Mouse (Mus musculus) frontal cortex, postnatal 14 days (tissue): Measurements from ENCODE around the gene Ophn1.

Experiments used
- DNase-seq, 2 experiments: peaks; one replicate each; pipeline ENCODE4 v3.0.0; 2022; ENCODE audit warnings: low spot score in 2 of 2

The Ophn1 gene

DNA sequence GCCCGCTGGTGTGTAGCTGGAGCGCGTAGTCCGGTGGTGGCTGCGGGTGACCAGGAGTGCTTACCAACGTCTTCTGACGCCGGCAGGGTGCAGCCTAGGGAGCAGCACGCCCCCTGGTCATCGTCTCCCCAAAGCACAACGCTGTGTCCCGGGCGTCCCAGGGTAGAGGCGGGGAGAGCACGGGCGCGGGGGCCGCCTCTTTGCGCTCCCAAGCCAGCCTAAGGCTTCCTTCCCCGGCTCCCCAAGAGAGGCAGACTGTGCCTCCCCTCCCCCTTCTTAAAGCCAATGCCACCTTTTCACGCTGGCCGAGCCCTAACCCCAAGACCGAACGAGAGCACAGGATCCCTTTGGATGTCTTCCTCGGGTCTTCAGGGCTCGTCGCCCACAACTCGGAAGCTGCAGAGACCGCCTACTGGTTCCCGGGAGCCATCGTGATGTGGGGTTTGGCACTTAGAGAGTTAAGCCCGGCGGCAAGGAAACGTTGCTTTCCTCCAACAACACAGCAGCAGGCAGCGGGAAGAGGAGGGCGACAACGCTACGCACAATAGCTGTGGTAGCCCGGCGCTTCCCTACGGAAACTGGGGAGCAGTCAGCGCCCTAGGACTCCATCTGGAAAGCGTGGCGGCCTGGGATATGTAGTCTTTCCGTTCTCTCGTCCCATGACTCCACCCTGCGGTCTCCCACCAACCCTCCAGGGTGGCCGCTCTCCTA, at the start of gene Ophn1:
Gene Ophn1, minus strand, starts transcription at position 620 of the 711 bp plus-strand sequence.
- peak; percentile 61 to 66 for DNase-seq

DNA sequence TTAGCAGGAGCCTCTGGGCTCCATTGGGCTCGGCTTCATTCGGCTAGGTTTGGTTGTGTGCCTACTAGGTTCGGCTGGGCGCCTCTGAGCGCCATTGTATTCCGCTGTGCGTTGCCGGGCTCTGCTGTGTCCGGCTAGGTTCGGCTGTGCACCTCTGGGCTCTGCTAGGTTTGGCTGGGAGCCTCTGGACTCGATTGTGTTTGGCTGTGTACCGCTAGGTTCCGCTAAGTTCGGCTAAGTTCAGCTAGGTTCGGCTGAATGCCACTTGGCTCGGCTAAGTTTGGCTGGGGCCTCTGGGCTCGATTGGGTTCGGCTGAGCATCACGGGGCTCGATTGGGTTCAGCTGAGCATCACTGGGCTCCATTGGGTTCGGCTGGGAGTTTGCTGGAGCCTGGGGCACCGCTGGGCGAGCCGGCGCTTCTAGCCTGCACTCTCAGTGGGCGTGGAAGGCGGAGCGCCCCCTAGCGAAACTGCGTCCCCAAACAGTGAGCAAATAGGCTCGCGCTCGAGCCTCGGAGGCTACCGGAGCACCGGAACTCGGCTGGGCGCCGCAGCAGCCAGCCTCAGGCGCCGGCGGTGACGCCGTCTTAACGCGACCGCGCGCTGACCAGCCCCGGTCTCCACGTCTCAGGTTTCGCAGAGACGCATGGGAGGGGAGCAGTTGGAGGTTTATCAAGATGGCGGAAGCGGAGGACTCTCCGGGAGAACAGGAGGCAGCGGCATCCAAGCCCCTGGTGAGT, 46.9 kb upstream of the Ophn1 start:
- peak; percentile 84 to 86 for DNase-seq

DNA sequence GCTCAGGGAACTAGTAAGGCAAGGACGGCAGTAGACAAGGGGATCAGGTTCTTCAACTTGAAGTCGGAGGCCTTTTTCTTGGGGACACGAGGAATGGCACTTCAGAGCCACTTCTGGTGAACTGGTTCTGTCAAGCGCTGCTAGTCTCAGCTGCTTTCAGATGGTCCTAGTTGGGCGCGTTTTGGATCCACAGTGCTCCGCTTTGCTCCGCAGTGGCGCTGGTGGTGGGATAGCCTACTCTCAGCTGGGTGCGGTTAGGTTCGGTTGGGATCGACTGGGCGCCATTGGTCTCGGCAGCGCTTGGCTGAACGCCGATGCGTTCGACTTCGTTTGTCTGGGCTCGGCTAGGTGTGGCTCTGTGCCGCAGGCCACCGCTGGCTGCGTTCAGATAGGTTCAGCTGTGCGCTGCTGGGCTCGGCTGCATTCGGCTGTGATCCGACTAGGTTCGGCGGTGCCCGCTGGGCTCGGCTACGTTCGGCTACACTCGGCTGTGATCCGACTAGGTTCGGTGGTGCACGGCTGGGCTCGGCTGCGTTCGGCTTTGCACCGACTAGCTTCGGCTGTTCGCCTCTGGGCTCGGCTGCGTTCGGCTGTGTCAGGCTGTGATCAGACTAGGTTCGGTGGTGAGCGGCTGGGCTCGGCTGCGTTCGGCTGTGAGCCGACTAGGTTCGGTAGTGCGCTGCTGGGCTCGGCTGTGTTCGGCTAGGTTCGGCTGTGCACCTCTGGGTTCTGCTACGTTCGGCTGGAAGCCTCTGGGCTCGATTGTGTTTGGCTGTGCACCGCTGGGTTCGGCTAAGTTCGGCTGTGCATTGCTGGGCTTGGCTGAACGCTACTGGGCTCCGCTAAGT, 46.1 kb upstream of the Ophn1 start:
- peak; percentile 97 to 98 for DNase-seq

DNA sequence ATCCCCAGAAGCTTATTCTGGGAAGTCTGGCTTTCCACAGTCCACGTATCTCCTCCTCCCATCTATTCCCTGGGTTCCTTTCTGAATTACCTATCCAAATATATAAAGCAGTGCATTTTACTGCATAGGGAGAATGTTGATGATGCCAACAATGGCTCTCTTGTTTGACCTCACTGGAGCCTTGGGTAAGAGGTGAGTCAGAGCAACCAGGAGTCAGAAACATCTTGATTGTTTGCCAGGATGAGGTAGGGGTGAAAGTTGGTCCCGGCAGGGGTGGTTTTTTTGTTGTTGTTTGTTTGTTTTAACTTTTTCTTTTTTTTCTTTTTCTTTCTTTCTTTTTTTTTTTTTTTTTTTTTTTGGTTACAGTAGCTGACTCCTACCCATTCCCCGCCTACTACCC, 45.3 kb upstream of the Ophn1 start, which contains the start of gene Yipf6:
Gene Yipf6, plus strand, starts transcription at position 216 of the 400 bp plus-strand sequence.
- DNase-seq, result no peak

DNA sequence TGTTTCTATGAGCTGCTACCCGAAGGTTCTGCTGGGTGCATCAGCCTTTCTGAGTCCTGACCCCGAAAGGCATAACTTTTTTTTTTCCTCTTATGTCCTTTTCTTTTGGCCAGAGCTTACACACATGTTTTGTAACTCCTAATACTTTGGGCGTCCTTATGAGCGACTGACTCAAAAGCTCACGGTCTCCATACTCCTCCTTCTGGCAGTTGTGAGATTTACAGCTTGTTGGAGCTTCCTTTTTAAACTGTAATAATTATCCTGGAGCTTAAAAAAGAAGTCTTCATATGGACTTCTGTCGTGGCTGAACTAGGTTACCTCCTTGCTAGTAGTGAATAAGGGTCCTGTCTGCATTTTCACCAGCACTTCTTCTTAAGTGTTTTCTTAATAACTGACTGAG, 28.6 kb upstream of the Ophn1 start:
- DNase-seq, result no peak

DNA sequence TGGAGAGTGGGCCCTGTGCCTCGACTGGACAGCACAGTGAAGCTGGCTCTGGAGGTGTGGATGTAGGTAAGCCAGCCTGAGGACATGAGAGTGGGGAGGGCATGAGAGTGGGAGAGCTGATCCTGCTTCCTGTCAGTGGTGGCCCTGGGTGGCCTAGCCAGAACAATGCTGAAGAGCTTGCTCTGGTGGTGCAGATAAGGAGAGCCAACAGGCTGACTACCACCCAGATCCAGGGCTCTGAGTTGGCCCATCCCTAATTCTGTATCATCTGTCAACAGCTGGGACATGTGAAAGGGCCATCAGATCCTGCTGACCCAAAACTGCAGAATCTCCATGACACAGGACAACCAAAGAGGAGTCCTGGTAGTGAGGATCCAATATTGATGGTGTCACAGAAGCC, 18.1 kb upstream of the Ophn1 start:
- no peak for DNase-seq

DNA sequence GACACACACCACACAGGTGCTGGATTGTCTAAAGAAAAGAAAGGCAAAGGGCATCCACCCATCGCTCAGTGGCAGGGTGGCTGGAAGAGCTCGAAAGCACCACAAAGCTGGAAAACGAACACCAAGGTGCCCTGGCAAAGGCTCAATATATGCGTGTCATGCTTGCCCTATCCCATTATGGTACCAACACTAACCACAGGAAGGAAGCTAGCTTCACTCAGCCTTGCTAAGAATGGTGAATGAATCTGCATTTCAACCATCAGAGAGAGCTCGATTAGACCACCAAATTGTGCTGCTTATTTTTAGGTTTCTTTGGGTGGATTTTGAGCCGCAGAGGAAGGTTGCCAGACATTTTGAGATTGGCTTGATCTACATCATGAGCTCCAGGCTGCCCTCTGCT, 13.4 kb upstream of the Ophn1 start:
- DNase-seq, result no peak

DNA sequence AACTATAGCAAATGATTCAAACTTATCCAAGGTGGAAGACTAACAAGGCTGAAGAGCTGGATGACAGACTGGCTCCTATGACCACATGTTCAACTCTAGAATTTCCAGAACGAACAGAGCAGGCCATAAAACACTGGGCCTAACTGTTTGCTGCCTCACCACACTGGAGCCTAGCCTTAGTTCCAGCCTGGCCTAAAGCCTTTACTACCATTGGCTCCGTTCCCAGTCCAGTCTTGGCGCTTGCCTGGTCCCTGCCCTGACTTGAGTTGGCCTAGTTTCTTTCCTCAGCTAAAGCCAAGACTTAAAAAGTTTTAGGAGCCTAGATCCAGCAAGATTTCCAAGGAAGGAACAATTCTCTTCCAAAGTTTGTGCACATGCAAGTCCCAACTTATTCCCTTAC, 7.5 kb upstream of the Ophn1 start:
- no peak for DNase-seq

DNA sequence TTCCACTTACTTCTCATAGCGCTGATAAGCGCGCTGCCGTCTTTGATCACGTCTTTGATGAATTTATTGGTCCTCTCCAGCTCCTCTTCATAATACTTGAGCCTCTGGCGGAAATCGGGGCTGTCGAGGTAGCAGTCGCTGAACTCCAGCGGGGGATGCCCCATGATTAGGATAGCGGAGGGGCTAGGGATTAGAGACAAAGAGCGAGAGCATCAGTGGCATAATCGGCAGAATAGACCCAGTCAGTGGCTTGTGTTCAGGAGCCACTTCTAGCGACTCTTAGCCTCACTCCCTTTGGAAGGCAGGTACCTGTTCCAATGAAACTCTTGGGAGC, 786 bp downstream of the Ophn1 start:
- DNase-seq, result no peak

DNA sequence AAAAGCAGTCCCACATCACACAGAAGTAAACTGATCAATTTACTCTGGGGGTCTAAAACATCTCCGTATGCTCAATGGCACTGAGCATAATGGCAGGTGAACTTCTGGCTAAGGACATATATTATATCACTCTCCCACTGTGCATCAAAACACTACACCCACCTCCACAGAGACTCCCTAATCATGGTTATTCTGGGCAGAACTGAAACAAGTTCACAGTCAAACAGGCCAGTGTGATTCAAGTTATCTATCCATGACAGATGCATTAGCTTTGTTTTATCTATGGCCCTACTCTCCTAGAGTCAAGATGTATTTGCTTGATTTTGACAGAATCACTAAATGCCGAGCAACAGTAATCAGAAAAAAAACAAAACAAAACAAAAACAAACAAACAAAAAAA, 8.8 kb downstream of the Ophn1 start:
- no peak for DNase-seq

DNA sequence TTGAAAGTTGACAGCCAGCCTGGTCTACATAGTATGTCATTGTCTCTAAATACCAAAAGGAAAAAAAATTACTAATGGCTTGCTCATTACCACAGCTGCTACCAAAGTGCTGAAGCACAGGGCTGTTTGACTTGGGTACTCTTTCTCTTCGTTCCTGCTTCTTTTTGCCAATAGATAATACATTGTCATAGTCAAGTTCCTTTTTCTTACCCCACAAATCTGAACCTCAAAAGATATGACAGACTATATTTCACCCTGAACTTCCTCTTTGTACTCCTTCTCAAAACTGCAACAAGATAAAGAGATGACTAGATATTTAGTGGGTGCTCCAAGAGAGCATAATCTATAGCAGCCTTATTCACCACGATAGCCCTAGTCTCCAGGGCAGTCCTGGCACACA, 9.7 kb downstream of the Ophn1 start:
- DNase-seq, result no peak

DNA sequence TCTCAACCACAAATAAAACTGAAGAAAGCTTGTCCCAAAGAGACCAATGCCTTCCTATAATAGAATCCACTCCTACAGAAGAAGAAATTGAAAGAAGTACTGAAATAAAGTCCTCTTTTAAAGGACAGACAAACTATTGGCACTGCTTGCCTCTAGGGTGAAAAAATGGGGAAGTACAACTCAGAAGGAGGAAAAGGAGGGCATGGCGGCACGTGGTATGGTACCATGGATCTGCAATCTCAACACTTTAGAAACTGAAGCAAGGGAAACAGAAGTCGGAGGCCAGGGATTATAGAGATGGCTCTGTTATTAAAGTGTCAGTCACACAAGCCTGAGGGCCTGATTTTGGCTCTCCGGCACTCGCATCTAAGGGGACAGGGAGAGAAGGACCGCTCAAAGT, 10.5 kb downstream of the Ophn1 start:
- no peak for DNase-seq

DNA sequence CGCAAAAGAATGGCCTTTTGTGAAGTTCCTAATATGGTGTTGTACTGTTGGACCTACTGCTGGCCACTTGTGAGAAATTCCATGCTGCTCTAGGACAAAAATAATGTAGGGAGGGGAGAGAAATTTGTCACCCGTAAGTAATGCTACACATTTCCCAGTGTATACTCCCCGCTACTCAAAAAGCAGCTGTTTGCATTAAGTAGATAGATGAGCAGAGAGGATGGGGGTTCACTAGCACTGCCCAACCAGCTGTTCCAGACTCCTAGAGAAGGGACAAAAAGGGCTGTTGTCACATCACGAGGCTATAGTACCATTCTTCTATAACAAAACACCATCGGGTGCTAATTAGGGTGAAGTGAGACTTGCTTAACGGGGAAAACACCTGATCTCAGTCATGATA, 15.7 kb downstream of the Ophn1 start:
- DNase-seq, result no peak

DNA sequence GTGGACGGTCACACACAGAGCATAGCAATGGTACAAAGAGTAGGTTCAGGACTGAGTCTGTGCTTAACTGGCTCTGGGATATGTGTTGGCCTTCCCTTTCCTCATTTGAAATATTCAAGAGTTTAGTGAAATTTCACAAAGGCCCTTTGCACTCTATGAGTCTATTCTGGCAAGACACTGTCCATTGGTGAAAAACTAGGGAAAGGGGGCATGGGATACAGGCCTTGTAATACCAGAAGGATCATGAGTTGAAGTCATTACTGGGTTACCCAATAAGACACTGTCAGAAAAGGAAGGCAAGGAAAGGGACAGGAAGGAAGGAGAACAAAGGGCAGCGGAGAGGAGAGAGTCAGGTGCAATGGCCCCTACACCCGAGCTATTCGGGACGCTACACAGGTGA, 16.7 kb downstream of the Ophn1 start:
- DNase-seq, result no peak

DNA sequence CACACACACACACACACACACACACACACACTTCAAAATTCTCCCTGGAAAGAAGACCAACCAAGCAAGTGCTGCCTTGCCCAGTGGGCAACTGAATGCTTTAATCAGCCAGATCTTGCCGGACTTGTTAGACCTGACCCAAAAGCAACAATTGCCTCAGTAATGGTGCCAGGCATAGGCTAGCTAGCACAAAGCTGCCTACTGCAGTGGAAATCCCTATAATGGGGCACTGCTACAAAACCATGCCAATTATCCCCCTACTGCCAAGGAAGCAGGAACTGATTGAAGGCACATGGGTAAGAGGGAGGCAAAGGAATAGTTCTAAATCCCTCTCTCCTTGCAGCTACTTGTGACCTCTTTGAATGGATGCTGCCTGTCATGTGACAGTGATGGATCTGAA, 18.8 kb downstream of the Ophn1 start:
- DNase-seq, result no peak

DNA sequence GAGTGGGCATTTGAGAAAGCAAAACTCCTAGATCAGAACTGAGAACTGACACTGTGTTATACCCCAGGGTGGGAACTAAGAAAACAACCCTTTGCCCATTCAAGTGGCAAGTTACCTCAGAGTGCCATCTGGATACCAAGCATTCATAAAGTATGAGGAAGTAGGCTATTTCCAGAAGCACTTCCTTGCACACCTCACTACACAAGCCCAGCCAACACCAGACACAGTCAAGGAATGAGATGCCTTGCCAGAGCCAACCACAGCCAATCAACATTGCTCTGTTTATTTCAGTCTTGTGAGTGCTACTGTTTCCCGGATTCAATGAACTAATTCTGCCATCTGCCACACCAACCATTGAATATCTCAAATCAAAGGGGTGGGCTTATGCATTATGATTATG, 20.3 kb downstream of the Ophn1 start:
- DNase-seq, result no peak

DNA sequence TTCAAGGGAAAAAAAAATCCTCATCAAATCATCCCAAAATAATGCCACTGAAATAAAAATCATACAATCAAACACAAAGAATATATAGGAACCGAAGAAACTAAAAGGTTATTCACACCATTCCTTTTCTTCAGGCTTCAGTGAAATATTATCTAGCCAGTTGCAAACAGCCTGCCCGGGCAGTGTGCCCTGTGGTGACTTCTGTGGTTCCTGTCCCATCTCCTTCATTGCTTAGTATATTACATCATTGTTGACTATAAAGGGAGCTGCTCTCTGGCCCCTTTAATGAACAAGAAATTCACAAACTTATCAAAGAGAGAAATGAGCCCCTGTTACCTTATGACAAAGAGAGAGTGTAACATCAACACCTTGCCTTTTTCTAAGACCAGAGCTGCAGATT, 21.1 kb downstream of the Ophn1 start:
- DNase-seq, result no peak

DNA sequence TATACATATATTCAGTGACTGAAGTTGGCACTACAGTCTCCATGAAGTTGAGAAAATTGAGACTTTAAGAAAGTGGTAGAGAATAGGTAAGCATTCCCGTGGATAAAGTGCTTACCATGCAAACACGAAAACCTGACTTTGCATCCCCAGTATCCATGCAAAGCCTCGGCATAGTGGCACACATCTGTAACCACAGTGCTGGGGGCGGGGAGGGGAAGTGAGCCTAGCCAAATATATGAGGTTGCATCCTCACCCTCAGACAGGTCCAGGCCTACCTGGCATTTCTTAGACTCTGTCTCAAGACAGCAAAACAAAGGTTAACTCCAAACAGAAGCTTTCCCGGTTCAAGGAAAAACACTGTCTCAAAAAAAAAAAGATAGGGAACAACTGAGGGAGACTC, 21.7 kb downstream of the Ophn1 start:
- no peak for DNase-seq

DNA sequence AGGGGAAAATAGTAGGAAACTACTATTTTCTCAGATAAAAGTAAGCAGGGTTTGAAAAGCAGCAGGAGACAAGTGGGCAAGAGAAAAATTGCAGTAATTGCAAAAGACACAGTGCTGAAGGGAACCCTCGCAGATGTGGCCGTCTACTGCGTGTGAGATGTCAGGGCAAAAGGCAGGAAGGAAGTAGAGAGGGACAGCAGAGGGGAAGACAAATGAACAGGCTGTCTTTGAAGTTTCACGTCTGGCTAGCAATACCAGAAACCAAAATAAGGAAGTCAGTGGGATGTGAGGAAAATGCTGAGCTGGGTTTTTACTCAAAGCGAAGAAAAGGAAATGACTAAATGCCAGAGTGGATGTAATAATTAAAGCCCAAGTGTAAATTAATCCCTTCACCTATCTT, 30.7 kb downstream of the Ophn1 start:
- DNase-seq, result no peak

DNA sequence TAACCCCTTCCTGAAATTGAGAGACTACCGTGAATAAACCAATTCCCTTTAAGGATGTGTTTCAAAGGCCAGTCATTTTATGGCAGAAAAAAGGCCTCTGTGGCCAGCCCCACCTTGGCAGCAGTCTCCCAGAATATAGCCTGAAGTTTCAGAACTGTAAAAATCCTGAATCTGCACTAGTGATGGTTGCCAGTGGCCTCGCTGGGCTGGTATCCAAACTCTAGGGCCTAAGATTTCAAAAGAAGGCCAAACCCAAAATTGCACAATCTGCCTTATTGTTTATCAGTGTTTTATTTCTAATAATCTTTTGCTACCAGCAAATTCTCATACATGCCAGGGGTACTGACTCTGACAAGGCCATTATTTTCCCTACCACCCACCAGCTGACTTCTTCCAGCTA, 34.8 kb downstream of the Ophn1 start:
- no peak for DNase-seq

DNA sequence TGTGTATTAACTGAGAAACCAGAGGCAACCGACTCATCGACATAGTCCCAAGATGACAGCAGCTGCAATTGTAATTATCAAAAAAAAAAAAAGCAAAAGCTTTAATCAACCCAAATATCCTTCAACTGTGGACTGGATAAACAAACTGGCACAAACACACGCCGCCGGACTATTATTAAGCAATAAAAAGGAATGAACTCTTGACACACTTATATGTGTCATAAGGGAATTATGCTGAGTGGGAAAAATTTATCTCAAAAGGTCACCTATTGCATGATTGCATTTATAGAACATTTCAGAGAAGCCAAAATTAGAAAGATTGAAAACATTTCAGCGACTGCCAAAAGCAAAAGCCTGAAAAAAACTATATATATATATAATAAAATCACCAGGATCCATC, 40.0 kb downstream of the Ophn1 start:
- no peak for DNase-seq

DNA sequence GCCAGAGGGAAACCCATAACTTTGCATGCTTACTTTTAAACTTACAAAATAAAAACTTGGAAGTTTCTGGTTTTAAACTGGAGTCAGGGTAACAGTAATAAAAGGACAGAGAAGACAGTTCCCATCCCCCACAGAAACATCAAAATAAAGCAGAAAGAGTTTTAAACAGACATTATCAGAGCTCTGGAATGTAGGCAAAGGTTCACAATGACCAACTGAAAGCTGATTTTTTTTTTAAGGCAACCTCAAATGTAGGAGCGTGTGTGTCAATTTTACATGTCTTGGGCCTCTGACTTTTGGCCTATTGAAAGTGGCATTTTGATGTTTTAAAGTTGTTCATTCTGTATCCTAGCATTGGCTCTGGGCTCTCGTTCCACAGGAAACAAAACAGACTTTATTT, 49.2 kb downstream of the Ophn1 start:
- no peak for DNase-seq

DNA sequence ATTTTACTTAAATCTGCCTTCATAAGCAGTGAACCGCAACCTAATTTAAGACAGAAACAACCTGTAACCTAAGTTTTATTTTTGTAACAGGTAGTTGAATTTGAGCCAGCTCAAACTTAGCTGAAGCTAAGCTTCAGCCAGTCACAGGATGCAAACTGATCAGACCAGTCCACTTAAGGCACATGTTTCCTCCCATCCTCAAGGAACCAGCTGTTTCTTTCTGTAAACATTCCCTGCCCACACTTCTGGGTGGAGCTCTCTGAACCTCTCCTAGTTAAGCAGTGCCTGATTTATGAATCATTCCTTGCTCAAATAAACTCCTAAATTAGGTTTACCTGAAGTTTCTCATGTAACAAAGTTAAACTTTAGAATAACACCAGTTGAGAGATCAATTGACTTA, 54.8 kb downstream of the Ophn1 start:
- no peak for DNase-seq
